Mouse (Mus musculus) liver, postnatal 0 days (tissue): ENCODE data around the gene 1700018F24Rik. TPM values are rescaled to one million over a fixed set of nuclear protein-coding genes. Genes with fewer than 3 reads are reported as not detected.
"Not testable (repeated sequence)": the region's sequence is repeated elsewhere in the genome, so short reads cannot be mapped to it uniquely, and the experiment has no call there.

ENCODE experiments used
- ATAC-seq: fragments of 200-750 bp; cut with Nextera tagmentation; 2 replicates; pipeline ENCODE4 v1.8.0; 2017; ENCODE audit warnings: mild to moderate bottlenecking, moderate library complexity
- DNase-seq: peaks from one replicate; pipeline ENCODE4 v3.0.0-alpha.2; 2016
- H3K27ac ChIP-seq: fragments of 300-500 bp; sonication (generic); 2 replicates; pipeline ENCODE4 v1.5.1; 2014; ENCODE audit warnings: antibody characterized with exemption, moderate library complexity, mild to moderate bottlenecking, low read depth
- H3K27me3 ChIP-seq: fragments of 300-500 bp; sonication (generic); 2 replicates; pipeline ENCODE4 v1.6.1; 2014; ENCODE audit warnings: low read length, control low read depth, mixed read lengths; ENCODE audit not compliant: insufficient read depth
- H3K36me3 ChIP-seq: fragments of 300-500 bp; sonication (generic); replicated peaks from 2 replicates; pipeline ENCODE4 v1.6.1; 2014; ENCODE audit warnings: mild to moderate bottlenecking, control low read depth, low read length, moderate library complexity, mixed read lengths; ENCODE audit not compliant: insufficient read depth
- H3K4me1 ChIP-seq: fragments of 300-500 bp; sonication (generic); 2 replicates; pipeline ENCODE4 v1.6.1; 2014; ENCODE audit warnings: antibody characterized with exemption, mild to moderate bottlenecking, control low read depth; ENCODE audit not compliant: insufficient read depth
- H3K4me2 ChIP-seq: fragments of 300-500 bp; sonication (generic); 2 replicates; pipeline ENCODE4 v1.6.1; 2014; ENCODE audit warnings: low read depth, mild to moderate bottlenecking, low read length, moderate library complexity, mixed read lengths
- H3K4me3 ChIP-seq: fragments of 300-500 bp; sonication (generic); 2 replicates; pipeline ENCODE4 v1.5.1; 2014; ENCODE audit warnings: low read depth, low read length
- H3K9ac ChIP-seq: fragments of 300-500 bp; sonication (generic); replicated peaks from 2 replicates; pipeline ENCODE4 v1.6.1; 2014; ENCODE audit warnings: mild to moderate bottlenecking, moderate library complexity
- H3K9me3 ChIP-seq: fragments of 300-500 bp; sonication (generic); 2 replicates; pipeline ENCODE4 v1.6.1; 2016; ENCODE audit warnings: mild to moderate bottlenecking, control low read depth, low read length, mixed read lengths
- CTCF ChIP-seq: sonication (generic); IDR thresholded peaks from 2 replicates; pipeline ENCODE4 v1.5.1; 2016; ENCODE audit warnings: antibody characterized with exemption, low read depth
- EP300 ChIP-seq: IDR thresholded peaks from 2 replicates; pipeline ENCODE4 v1.6.1; 2016; ENCODE audit warnings: antibody characterized with exemption, low read depth, mild to moderate bottlenecking
- WGBS: fragments of 180-500 bp; shearing (Covaris S2); extraction: QIAGEN DNeasy Blood & Tissue Kit; methylation state at CpG from one replicate; pipeline ENCODE4 v1.1.7; 2014; ENCODE audit not compliant: insufficient replicate concordance; 5-methylcytosine and 5-hydroxymethylcytosine counted together
- polyA plus RNA-seq: library from polyadenylated mRNA; unstranded; fragments of >200 nt; fragmentation: Nextera tagmentation; extraction: Ambion mirVana; gene quantifications from 2 replicates; pipeline ENCODE4 v1.2.1, GENCODE M21; 2015

Gene 1700018F24Rik
- polyA plus RNA-seq, 1 experiment from 2014 or later, result not detected

DNA sequence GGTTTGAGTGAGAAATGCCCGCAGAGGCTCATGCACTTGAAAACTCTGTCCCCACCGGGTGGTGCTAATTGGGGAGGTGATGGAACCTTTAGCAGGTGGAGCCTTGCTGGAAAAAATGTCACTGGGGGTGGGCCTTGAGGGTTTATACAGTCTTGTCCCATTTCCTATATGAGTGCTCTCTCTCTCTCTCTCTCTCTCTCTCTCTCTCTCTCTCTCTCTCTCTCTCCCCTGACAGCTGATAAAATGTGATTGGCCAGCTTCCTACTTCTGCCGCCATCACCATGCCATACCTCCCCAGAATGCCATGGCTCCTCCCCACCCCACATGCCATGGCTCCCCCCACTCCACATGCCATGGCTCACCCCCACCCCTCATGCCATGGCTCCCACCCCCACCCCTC lies 32.3 kb downstream of the 1700018F24Rik start:
- no peaks in the 10 kb centered on the region for H3K36me3 ChIP-seq
- no peak overlapping the region for H3K4me3 ChIP-seq
- DNase-seq (no peak), ATAC-seq (no peak)
- no peaks in the 10 kb centered on the region for H3K9me3 ChIP-seq
- no peak overlapping the region for H3K9ac ChIP-seq
- no peak for TF ChIP-seq CTCF
- no peak for TF ChIP-seq EP300
- WGBS, result 44% methylated on average over 3 of the region's 3 CpGs
- H3K4me2 ChIP-seq, result no peak overlapping the region
- no peaks in the 10 kb centered on the region for H3K4me1 ChIP-seq
- no peak overlapping the region for H3K27ac ChIP-seq
- H3K27me3 ChIP-seq, result no peaks in the 10 kb centered on the region

DNA sequence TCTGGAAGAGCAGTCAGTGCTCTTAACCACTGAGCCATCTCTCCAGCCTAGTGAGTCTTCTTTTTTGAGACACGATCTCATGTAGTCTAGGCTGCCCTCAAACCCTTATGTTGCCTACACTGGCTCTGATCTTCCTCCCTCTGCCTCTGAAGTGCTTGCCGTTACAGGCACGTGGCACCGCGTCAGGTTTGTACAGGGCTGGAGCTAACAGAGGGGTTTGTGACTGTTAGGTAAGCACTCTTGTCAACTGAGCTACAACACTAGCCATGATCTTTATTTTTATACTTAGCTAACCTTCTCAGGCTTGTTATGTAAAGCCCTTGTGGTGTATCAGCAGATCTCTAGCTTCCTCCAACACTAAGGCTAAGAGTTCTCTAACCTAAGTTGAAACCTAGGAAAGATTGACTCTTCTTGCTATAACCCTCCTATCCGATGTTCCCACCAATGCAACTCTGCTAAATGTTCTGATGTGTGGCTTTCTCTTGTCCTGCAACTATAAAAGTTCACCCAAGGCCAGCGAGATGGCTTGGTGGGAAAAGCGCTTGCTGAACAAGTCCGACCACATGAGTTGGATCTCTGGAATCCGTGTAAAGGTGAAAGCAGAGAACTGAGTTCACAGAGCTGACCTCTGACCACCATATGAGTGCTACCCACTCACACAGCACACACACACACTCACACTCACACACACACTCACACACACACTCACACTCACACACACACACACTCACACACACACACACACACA lies 39.2 kb downstream of the 1700018F24Rik start:
- ATAC-seq (no peak), DNase-seq (no peak)
- TF ChIP-seq CTCF, result no peak
- no peak for TF ChIP-seq EP300
- Histone ChIP-seq H3K36me3 (no peaks in the 10 kb centered on the region), H3K9me3 (no peaks in the 10 kb centered on the region), H3K27me3 (no peaks in the 10 kb centered on the region), H3K4me1 (peaks cover 11% of the 10 kb centered on the region), H3K27ac (no peak overlapping the region), H3K4me2 (no peak overlapping the region), H3K4me3 (no peak overlapping the region), H3K9ac (no peak overlapping the region)
- WGBS, result 83% methylated on average over 10 of the region's 10 CpGs

DNA sequence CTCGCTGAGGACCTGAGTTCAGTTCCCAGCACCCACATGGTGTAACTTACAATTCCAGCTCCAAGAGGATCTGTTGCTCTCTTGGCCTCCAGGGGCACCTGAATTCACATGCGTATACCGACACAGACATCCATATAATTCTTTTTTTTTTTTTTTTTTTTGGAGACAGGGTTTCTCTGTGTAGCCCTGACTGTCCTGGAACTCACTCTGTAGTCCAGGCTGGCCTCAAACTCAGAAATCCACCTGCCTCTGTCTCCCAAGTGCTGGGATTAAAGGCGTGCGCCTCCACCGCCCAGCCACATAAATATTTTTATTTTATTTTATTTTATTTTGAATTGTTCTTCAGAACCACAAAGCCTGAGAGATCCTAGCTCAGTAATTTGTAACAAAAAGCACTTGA lies 40.4 kb downstream of the 1700018F24Rik start:
- H3K4me2 ChIP-seq, result peak overlapping the region; percentile 93
- not testable (repeated sequence) for H3K9me3 ChIP-seq, H3K27ac ChIP-seq, H3K36me3 ChIP-seq, H3K9ac ChIP-seq, ATAC-seq, DNase-seq, H3K27me3 ChIP-seq
- WGBS, result 48% methylated on average over 6 of the region's 6 CpGs
- peak overlapping the region; percentile 94 for H3K4me3 ChIP-seq
- H3K4me1 ChIP-seq, result peaks cover 11% of the 10 kb centered on the region

DNA sequence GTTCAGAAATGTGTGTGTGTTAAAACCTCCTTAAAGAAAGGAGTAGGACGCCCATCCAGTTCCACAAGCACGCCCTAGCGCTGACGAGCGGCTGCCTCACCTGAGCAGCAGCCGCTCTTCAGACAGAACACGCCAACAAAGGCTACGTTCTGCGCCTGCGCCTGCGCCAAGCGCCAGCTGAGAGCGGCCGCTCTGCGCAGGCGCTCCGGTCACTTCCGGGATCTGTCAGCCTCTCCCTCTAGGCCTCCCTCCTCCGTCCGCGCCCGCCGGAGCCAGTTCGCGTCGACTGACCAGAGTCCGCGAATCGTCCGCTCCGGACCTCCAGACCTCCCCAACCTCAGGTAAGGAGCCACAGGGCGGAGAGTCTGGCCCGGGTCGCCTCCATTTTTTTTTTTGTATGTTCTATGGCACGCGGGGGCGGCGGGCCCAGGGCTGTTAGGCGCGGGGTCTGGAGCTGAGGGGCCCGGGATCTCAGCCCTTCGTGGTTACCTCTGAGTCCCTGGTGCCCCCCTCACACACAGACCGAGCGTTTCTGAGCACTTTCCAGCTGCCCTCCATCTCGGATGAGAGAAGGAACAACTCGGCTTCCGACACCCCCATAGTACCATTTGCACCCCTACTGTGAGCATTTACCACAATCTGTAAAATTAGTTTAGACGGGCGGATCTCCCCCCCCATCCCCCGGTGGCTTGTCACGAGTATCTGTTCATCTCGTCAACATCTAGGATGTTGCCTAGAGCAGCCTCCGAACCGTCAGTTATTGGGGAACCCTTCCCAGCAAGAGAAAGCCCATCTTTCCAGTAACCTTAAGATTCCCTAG lies 41.1 kb downstream of the 1700018F24Rik start, which contains the start of the genes Arpc1a and Kpna7:
TSS of gene Arpc1a (plus strand) at position 199 of the 820 bp plus-strand sequence.
TSS of gene Kpna7 (minus strand) at position 399 of the 820 bp plus-strand sequence.
- no peaks in the 10 kb centered on the region for H3K9me3 ChIP-seq
- TF ChIP-seq EP300 (no peak), CTCF (0 out of 2 replicates have a peak, but pooled peaks have one; percentile 3)
- H3K9ac ChIP-seq, result peak within 1 kb of the TSS; percentile 96
- H3K4me1 ChIP-seq, result peaks cover 11% of the 10 kb centered on the region
- peak within 1 kb of the TSS; percentile 93 for H3K4me2 ChIP-seq
- peak within 1 kb of the TSS; percentile 85 for H3K27ac ChIP-seq
- peak; percentile 96 for DNase-seq
- H3K4me3 ChIP-seq, result peak within 1 kb of the TSS; percentile 94
- H3K36me3 ChIP-seq, result peaks cover 7% of the 10 kb centered on the region; the same call in 1 of the 2 replicates
- ATAC-seq, result peak; percentile 97
- WGBS, result 2% methylated on average over 52 of the region's 54 CpGs
- H3K27me3 ChIP-seq, result no peaks in the 10 kb centered on the region

DNA sequence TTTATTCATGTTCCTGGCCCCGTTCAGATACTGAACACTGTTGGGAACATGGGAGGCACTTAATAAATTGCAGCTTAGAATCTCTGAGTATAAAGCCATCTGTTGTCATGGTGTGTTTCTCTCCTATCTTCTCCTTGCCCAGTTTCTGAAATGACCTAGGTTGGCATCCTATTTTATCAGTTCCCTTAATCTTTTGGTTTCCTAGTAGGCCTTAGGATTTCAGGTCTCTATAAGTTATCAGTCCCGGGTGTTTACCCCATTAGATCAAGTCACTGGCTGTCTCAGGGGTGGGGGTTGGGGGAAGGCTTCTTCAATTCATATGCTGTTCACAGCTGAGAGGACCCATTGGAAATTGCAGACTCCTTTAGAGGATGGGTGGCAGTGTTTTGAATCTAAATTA lies 42.0 kb downstream of the 1700018F24Rik start:
- Histone ChIP-seq H3K36me3 (peaks cover 9% of the 10 kb centered on the region; the same call in 1 of the 2 replicates), H3K9ac (peak overlapping the region; percentile 96), H3K27me3 (no peaks in the 10 kb centered on the region), H3K27ac (peak overlapping the region; percentile 85; the same call in 1 of the 2 replicates), H3K4me2 (peak overlapping the region; percentile 93), H3K4me3 (peak overlapping the region; percentile 94), H3K9me3 (no peaks in the 10 kb centered on the region), H3K4me1 (peaks cover 15% of the 10 kb centered on the region)
- TF ChIP-seq CTCF, result no peak
- TF ChIP-seq EP300, result no peak
- DNase-seq (no peak), ATAC-seq (no peak)
- 37% methylated on average over 2 of the region's 2 CpGs for WGBS

DNA sequence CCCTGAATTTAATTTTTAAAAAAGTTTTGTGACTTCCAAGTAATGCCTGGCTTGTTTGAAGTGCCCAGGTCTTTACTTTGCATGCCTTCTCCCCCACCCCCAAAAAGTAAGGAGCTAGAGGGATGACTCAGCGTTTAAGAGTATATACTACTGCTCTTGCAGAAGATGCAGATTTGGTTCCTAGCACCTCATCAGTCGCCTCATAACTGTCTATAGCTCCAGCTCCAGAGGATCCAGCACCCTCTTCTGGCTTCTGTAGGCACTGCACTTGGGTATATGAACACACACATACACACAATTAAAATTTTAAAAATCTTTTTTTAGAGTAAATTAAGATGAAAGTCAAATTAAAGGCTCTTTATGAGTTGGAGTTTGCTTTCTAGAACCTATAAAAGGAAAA lies 45.4 kb downstream of the 1700018F24Rik start:
- H3K9me3 ChIP-seq, result no peaks in the 10 kb centered on the region
- WGBS, result 88% methylated on average over 2 of the region's 2 CpGs
- no peak overlapping the region for H3K4me3 ChIP-seq
- peaks cover 17% of the 10 kb centered on the region for H3K4me1 ChIP-seq
- peaks cover 26% of the 10 kb centered on the region for H3K36me3 ChIP-seq
- no peak overlapping the region for H3K9ac ChIP-seq
- ATAC-seq, result no peak
- no peak for DNase-seq
- H3K4me2 ChIP-seq, result no peak overlapping the region
- TF ChIP-seq CTCF (0 out of 2 replicates have a peak, but pooled peaks have one; percentile 17), EP300 (no peak)
- H3K27ac ChIP-seq, result no peak overlapping the region
- H3K27me3 ChIP-seq, result no peaks in the 10 kb centered on the region
